Mouse (Mus musculus): ENCODE data around the gene Itgb8. TPM values are rescaled to one million over a fixed set of nuclear protein-coding genes. Genes with fewer than 3 reads are reported as not detected.

The Itgb8 gene
- total and polyA plus RNA-seq, 2 experiments from 2014 or later: 10.7 to 33.4 TPM

- no peaks in the 10 kb centered on the region for H3K27me3 ChIP-seq (ENCODE audit: insufficient read depth, low read length)
- H3K9me3 ChIP-seq (ENCODE audit: low read length): no peaks in the 10 kb centered on the region
- WGBS: 89% methylated on average over 2 of the region's 2 CpGs
- no peak for ATAC-seq
- H3K4me1 ChIP-seq (ENCODE audit: insufficient read depth, low read length): peaks cover under 1% of the 10 kb centered on the region; the same call in 1 of the 2 replicates
- H3K9ac ChIP-seq (replicated peaks; ENCODE audit: low read length): no peak overlapping the region
- no peak for TF ChIP-seq CTCF (IDR thresholded peaks at IDR 0.05; ENCODE audit: low read depth)
- H3K27ac ChIP-seq: no peak overlapping the region
- H3K4me3 ChIP-seq (ENCODE audit: low read length): no peak overlapping the region
- H3K4me2 ChIP-seq (ENCODE audit: low read depth, low read length): no peak overlapping the region
- H3K36me3 ChIP-seq (ENCODE audit: insufficient read depth, low read length): no peaks in the 10 kb centered on the region
- DNase-seq (ENCODE audit: low spot score): no peak
Observed at GRCm38 (mm10) chr12:119229601-119230000, 9.0 kb downstream of the Itgb8 start.

DNA sequence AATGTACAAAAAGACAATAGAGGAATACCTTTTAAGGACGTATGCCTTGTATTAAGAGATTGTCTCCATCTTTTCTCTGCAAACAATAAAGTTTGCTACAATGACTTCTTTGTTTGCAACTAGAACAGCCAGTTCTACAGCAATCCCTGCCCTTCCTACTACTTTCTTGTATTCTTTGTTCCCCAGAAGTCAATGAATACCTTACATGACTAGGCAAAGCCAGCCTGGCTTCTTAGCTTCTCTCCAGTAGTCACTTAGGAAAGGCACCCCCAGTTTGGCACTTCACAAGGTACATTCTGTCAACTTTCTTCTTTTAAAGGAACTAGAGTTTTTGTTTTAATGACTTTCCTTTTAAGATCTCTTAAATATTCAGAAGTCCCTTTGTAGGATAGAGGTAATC, 10.7 kb downstream of the Itgb8 start:
- no peak for TF ChIP-seq CTCF (IDR thresholded peaks at IDR 0.05; ENCODE audit: low read depth)
- DNase-seq (ENCODE audit: low spot score) (no peak), ATAC-seq (no peak)
- no peaks in the 10 kb centered on the region for H3K27me3 ChIP-seq (ENCODE audit: insufficient read depth, low read length)
- no peaks in the 10 kb centered on the region for H3K9me3 ChIP-seq (ENCODE audit: low read length)
- no peak overlapping the region for H3K27ac ChIP-seq
- H3K4me1 ChIP-seq (ENCODE audit: insufficient read depth, low read length): no peaks in the 10 kb centered on the region
- WGBS: 54% methylated on average over 1 of the region's 1 CpGs
- H3K9ac ChIP-seq (replicated peaks; ENCODE audit: low read length): no peak overlapping the region
- H3K4me2 ChIP-seq (ENCODE audit: low read depth, low read length): no peak overlapping the region
- no peaks in the 10 kb centered on the region for H3K36me3 ChIP-seq (ENCODE audit: insufficient read depth, low read length)
- H3K4me3 ChIP-seq (ENCODE audit: low read length): no peak overlapping the region

DNA sequence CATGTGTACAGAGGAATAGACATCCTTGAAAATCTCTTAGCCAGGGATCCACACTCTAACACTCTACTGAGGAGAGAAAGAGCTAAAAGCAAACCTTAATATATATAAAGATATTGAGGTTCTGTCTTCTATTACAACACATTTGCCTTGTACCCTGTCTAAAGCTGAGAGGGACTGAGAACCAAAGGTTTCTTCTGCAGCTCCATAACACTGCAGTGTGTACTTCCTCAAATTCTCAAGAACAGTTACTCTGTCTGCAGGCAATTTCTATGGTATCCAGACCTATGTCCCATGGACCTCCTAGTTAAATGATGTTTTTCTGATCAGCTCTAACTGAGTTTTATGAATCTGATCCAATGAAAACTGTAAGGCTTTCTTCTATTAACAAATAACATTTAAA, 13.9 kb downstream of the Itgb8 start:
- H3K27ac ChIP-seq: no peak overlapping the region
- DNase-seq (ENCODE audit: low spot score): no peak
- H3K4me3 ChIP-seq (ENCODE audit: low read length): no peak overlapping the region
- no peak overlapping the region for H3K4me2 ChIP-seq (ENCODE audit: low read depth, low read length)
- H3K4me1 ChIP-seq (ENCODE audit: insufficient read depth, low read length): no peaks in the 10 kb centered on the region
- no peak for TF ChIP-seq CTCF (IDR thresholded peaks at IDR 0.05; ENCODE audit: low read depth)
- no peak overlapping the region for H3K9ac ChIP-seq (replicated peaks; ENCODE audit: low read length)
- no peak for ATAC-seq
- no peaks in the 10 kb centered on the region for H3K27me3 ChIP-seq (ENCODE audit: insufficient read depth, low read length)
- H3K9me3 ChIP-seq (ENCODE audit: low read length): no peaks in the 10 kb centered on the region
- H3K36me3 ChIP-seq (ENCODE audit: insufficient read depth, low read length): no peaks in the 10 kb centered on the region

DNA sequence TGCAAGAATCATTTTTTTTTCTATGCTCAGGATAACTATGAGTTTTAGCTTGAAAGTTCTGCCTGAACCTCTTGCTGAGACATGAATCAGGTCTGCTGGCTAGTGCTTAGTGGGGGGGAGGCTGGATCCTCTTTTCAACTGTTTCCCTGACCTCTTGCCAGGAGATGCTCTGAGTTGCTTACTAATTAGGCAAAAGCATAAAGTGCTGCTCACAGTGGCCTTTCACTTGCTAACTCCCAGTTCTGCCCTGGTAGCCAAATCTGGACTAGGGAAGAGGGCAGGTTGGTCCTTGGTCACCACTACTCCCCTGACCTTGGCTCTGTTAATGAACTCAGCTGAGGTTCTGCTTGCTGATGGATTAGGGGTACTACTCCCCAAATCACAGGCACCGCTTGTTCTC, 19.2 kb downstream of the Itgb8 start:
- Histone ChIP-seq H3K27me3 (ENCODE audit: insufficient read depth, low read length) (no peaks in the 10 kb centered on the region), H3K9me3 (ENCODE audit: low read length) (no peaks in the 10 kb centered on the region), H3K4me2 (ENCODE audit: low read depth, low read length) (no peak overlapping the region), H3K4me3 (ENCODE audit: low read length) (no peak overlapping the region), H3K4me1 (ENCODE audit: insufficient read depth, low read length) (no peaks in the 10 kb centered on the region), H3K9ac (replicated peaks; ENCODE audit: low read length) (no peak overlapping the region), H3K27ac (peak overlapping the region; percentile 21; the same call in 1 of the 2 replicates), H3K36me3 (ENCODE audit: insufficient read depth, low read length) (no peaks in the 10 kb centered on the region)
- TF ChIP-seq CTCF (IDR thresholded peaks at IDR 0.05; ENCODE audit: low read depth): no peak
- ATAC-seq (peak; percentile 68; the same call in 1 of the 2 replicates), DNase-seq (ENCODE audit: low spot score) (peak; percentile 68)
- WGBS: 72% methylated on average over 1 of the region's 1 CpGs

GRCm38 (mm10) chr12:119217700-119218265, 20.8 kb downstream of the Itgb8 start:
- Histone ChIP-seq H3K9ac (replicated peaks; ENCODE audit: low read length) (no peak overlapping the region), H3K36me3 (ENCODE audit: insufficient read depth, low read length) (no peaks in the 10 kb centered on the region), H3K27me3 (ENCODE audit: insufficient read depth, low read length) (no peaks in the 10 kb centered on the region), H3K27ac (no peak overlapping the region), H3K4me3 (ENCODE audit: low read length) (no peak overlapping the region), H3K4me2 (ENCODE audit: low read depth, low read length) (no peak overlapping the region), H3K9me3 (ENCODE audit: low read length) (no peaks in the 10 kb centered on the region), H3K4me1 (ENCODE audit: insufficient read depth, low read length) (no peaks in the 10 kb centered on the region)
- ATAC-seq: no peak
- TF ChIP-seq CTCF (IDR thresholded peaks at IDR 0.05; ENCODE audit: low read depth): no peak
- DNase-seq (ENCODE audit: low spot score): no peak

DNA sequence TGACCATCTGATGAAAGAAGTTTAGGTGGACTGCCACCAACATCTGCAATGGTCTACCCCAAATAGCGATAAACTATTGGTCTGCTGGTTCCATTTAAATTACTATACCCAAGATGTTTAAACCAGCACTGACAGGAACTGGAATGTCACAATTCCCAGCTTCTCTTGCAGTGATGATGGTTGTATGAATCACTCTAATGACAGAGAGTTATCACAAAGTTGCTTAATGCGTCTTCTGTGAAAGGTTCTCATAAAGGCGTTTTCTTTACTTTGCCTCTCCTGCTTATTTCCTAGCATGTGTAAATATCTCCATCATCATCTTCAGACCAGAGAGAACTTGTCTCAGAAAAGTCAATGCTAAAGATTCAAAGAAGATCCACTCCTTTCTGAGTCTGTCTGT, 23.4 kb downstream of the Itgb8 start:
- no peaks in the 10 kb centered on the region for H3K27me3 ChIP-seq (ENCODE audit: insufficient read depth, low read length)
- no peaks in the 10 kb centered on the region for H3K9me3 ChIP-seq (ENCODE audit: low read length)
- no peaks in the 10 kb centered on the region for H3K36me3 ChIP-seq (ENCODE audit: insufficient read depth, low read length)
- H3K4me3 ChIP-seq (ENCODE audit: low read length): no peak overlapping the region
- TF ChIP-seq CTCF (IDR thresholded peaks at IDR 0.05; ENCODE audit: low read depth): no peak
- H3K4me1 ChIP-seq (ENCODE audit: insufficient read depth, low read length): no peaks in the 10 kb centered on the region
- H3K4me2 ChIP-seq (ENCODE audit: low read depth, low read length): no peak overlapping the region
- no peak overlapping the region for H3K9ac ChIP-seq (replicated peaks; ENCODE audit: low read length)
- ATAC-seq: no peak
- H3K27ac ChIP-seq: no peak overlapping the region
- WGBS: 98% methylated on average over 3 of the region's 3 CpGs
- no peak for DNase-seq (ENCODE audit: low spot score)

- no peak overlapping the region for H3K27ac ChIP-seq
- no peaks in the 10 kb centered on the region for H3K27me3 ChIP-seq (ENCODE audit: insufficient read depth, low read length)
- no peak overlapping the region for H3K4me3 ChIP-seq (ENCODE audit: low read length)
- ATAC-seq (no peak), DNase-seq (ENCODE audit: low spot score) (no peak)
- WGBS: 31% methylated on average over 2 of the region's 2 CpGs
- H3K4me1 ChIP-seq (ENCODE audit: insufficient read depth, low read length): no peaks in the 10 kb centered on the region
- H3K36me3 ChIP-seq (ENCODE audit: insufficient read depth, low read length): no peaks in the 10 kb centered on the region
- no peak for TF ChIP-seq CTCF (IDR thresholded peaks at IDR 0.05; ENCODE audit: low read depth)
- H3K9ac ChIP-seq (replicated peaks; ENCODE audit: low read length): no peak overlapping the region
- no peaks in the 10 kb centered on the region for H3K9me3 ChIP-seq (ENCODE audit: low read length)
- no peak overlapping the region for H3K4me2 ChIP-seq (ENCODE audit: low read depth, low read length)
Observed at GRCm38 (mm10) chr12:119211533-119211932, 27.1 kb downstream of the Itgb8 start.

Measured in hindbrain, postnatal 0 days (tissue).